Mouse (Mus musculus): ENCODE results near the gene Fndc3b.

Gene Fndc3b

GRCm38 (mm10) chr3:27710648-27711428, at the start of gene Fndc3b:
Fndc3b (minus strand) TSS chr3:27711307.
- DNase-seq, result peak; percentile 96

GRCm38 (mm10) chr3:27760278-27760677, 49.2 kb upstream of the Fndc3b start:
- DNase-seq, result no peak

GRCm38 (mm10) chr3:27758976-27759375, 47.9 kb upstream of the Fndc3b start:
- no peak for DNase-seq

- no peak for DNase-seq
These were observed 40.5 kb upstream of the Fndc3b start for GRCm38 (mm10) chr3:27751657-27752056.

- no peak for DNase-seq
These were observed 40.0 kb upstream of the Fndc3b start for GRCm38 (mm10) chr3:27751156-27751555.

- no peak for DNase-seq
These were observed 34.5 kb upstream of the Fndc3b start for GRCm38 (mm10) chr3:27745651-27746050.

GRCm38 (mm10) chr3:27744754-27745153, 33.6 kb upstream of the Fndc3b start:
- peak; percentile 29 for DNase-seq

GRCm38 (mm10) chr3:27743271-27744145, 32.4 kb upstream of the Fndc3b start:
- DNase-seq, result no peak

- DNase-seq, result no peak
These were observed 31.0 kb upstream of the Fndc3b start for GRCm38 (mm10) chr3:27742124-27742523.

GRCm38 (mm10) chr3:27740136-27740535, 29.0 kb upstream of the Fndc3b start:
- DNase-seq, result no peak

GRCm38 (mm10) chr3:27736180-27736579, 25.1 kb upstream of the Fndc3b start:
- DNase-seq, result peak; percentile 10

- no peak for DNase-seq
These were observed 24.0 kb upstream of the Fndc3b start for GRCm38 (mm10) chr3:27735113-27735512.

GRCm38 (mm10) chr3:27728798-27729782, 18.0 kb upstream of the Fndc3b start:
- DNase-seq, result no peak

GRCm38 (mm10) chr3:27728176-27728575, 17.1 kb upstream of the Fndc3b start:
- DNase-seq, result no peak

- peak; percentile 61 for DNase-seq
These were observed 14.6 kb upstream of the Fndc3b start for GRCm38 (mm10) chr3:27725752-27726151.

GRCm38 (mm10) chr3:27724208-27724607, 13.1 kb upstream of the Fndc3b start:
- no peak for DNase-seq

GRCm38 (mm10) chr3:27718829-27719365, 7.8 kb upstream of the Fndc3b start:
- DNase-seq, result no peak

GRCm38 (mm10) chr3:27713971-27714370, 2.9 kb upstream of the Fndc3b start:
- no peak for DNase-seq

GRCm38 (mm10) chr3:27712421-27712820, 1.3 kb upstream of the Fndc3b start:
- DNase-seq, result peak; percentile 32

GRCm38 (mm10) chr3:27709906-27710647, 1.0 kb downstream of the Fndc3b start:
- peak; percentile 91 for DNase-seq

- peak; percentile 74 for DNase-seq
These were observed 1.8 kb downstream of the Fndc3b start for GRCm38 (mm10) chr3:27709096-27709905.

Measured in kidney, postnatal 14 days (tissue).